Mouse (Mus musculus) limb, embryonic 14.5 days (tissue): ENCODE results near the gene Hnf1b. TPM values are rescaled to one million over a fixed set of nuclear protein-coding genes. Genes with fewer than 3 reads are reported as not detected.

Source experiments
- ATAC-seq: fragments of 200-750 bp; cut with Nextera tagmentation; 2 replicates; pipeline ENCODE4 v1.8.0; 2017; ENCODE audit warnings: low read depth, moderate number of reproducible peaks, moderate TSS enrichment; ENCODE audit not compliant: low FRiP score
- DNase-seq: peaks from one replicate; pipeline ENCODE4 v3.0.0-alpha.2; 2015; ENCODE audit warnings: low spot score
- H3K27ac ChIP-seq: fragments of 300-500 bp; sonication (generic); replicated peaks from 2 replicates; pipeline ENCODE4 v1.5.1; 2014; ENCODE audit warnings: low read depth, mild to moderate bottlenecking, low read length, moderate library complexity, mixed read lengths
- H3K27me3 ChIP-seq: fragments of 300-500 bp; sonication (generic); 2 replicates; pipeline ENCODE4 v1.6.1; 2014; ENCODE audit warnings: low read length, mixed read lengths; ENCODE audit not compliant: control insufficient read depth, insufficient read depth
- H3K36me3 ChIP-seq: fragments of 300-500 bp; sonication (generic); 2 replicates; pipeline ENCODE4 v1.6.1; 2014; ENCODE audit warnings: mild to moderate bottlenecking, low read length, moderate library complexity, mixed read lengths; ENCODE audit not compliant: control insufficient read depth, insufficient read depth
- H3K4me1 ChIP-seq: fragments of 300-500 bp; sonication (generic); 2 replicates; pipeline ENCODE4 v1.6.1; 2014; ENCODE audit warnings: antibody characterized with exemption, low read length, mixed read lengths; ENCODE audit not compliant: control insufficient read depth, insufficient read depth
- H3K4me2 ChIP-seq: fragments of 300-500 bp; sonication (generic); replicated peaks from 2 replicates; pipeline ENCODE4 v1.6.1; 2014; ENCODE audit warnings: low read depth, mild to moderate bottlenecking, low read length, moderate library complexity; ENCODE audit not compliant: severe bottlenecking
- H3K4me3 ChIP-seq: fragments of 300-500 bp; sonication (generic); replicated peaks from 2 replicates; pipeline ENCODE4 v1.5.1; 2014; ENCODE audit warnings: low read length
- H3K9ac ChIP-seq: fragments of 300-500 bp; sonication (generic); 2 replicates; pipeline ENCODE4 v1.6.1; 2014; ENCODE audit warnings: mild to moderate bottlenecking, low read depth, low read length, moderate library complexity; ENCODE audit not compliant: severe bottlenecking
- H3K9me3 ChIP-seq: fragments of 300-500 bp; sonication (generic); 2 replicates; pipeline ENCODE4 v1.6.1; 2016; ENCODE audit warnings: low read length; ENCODE audit not compliant: control insufficient read depth
- POLR2A ChIP-seq: fragments of 200-500 bp; IDR thresholded peaks from 2 replicates; pipeline ENCODE4 v1.8.0; 2012; ENCODE audit warnings: inconsistent platforms, mild to moderate bottlenecking, moderate library complexity, borderline replicate concordance; ENCODE audit not compliant: insufficient read depth, insufficient read length; ENCODE audit errors: extremely low read depth
- whole genome bisulfite sequencing: fragments of 180-500 bp; shearing (Covaris S2); extraction: QIAGEN DNeasy Blood & Tissue Kit; methylation state at CpG from one replicate; pipeline ENCODE4 v1.1.7; 2014; 5-methylcytosine and 5-hydroxymethylcytosine counted together
- polyA plus RNA-seq, 2 experiments: library from polyadenylated mRNA; depleted of rRNA in 1 of 2; stranded (reverse) in 1 of 2; unstranded in 1 of 2; fragments of >200 nt; fragmentation: Nextera tagmentation in 1 of 2; extraction: Ambion mirVana in 1 of 2; gene quantifications; 2 replicates each; pipeline versions ENCODE4 v1.2.1 to v1.2.3; 2012 to 2014

The Hnf1b gene
- polyA plus RNA-seq, 2 experiments: 0.04 TPM; not detected in 1

GRCm38 (mm10) chr11:83941950-83942840 lies 92.3 kb downstream of the Hnf1b start, which contains the start of gene Ddx52:
Ddx52 (plus strand) TSS chr11:83942062.
- no peaks in the 10 kb centered on the region for H3K9me3 ChIP-seq
- peak; percentile 91 for DNase-seq
- peak within 1 kb of the TSS; percentile 76 for H3K27ac ChIP-seq
- H3K4me1 ChIP-seq: peaks cover 6% of the 10 kb centered on the region
- ATAC-seq: peak; percentile 96
- peak within 1 kb of the TSS; percentile 75 for H3K4me2 ChIP-seq
- peaks cover 32% of the 10 kb centered on the region for H3K36me3 ChIP-seq
- 1% methylated on average over 49 of the region's 49 CpGs for WGBS
- TF ChIP-seq POLR2A: peak; percentile 67; the same call in 1 of the 2 replicates
- H3K27me3 ChIP-seq: no peaks in the 10 kb centered on the region
- H3K9ac ChIP-seq: peak within 1 kb of the TSS; percentile 90
- H3K4me3 ChIP-seq: peak within 1 kb of the TSS; percentile 78

Other genes starting within 250 kb of the Hnf1b start
- not detected in 2 replicates for gene Rpl9-ps1, start 204.4 kb upstream of the Hnf1b start, polyA plus RNA-seq (2012; rRNA removed)
- not detected in 2 replicates for gene Rpl9-ps1, start 204.4 kb upstream of the Hnf1b start, polyA plus RNA-seq (2014; fragmentation: Nextera tagmentation; extraction: Ambion mirVana)
- 1.9 and 3.5 TPM in 2 replicates for gene Ccl3, start 200.7 kb upstream of the Hnf1b start, polyA plus RNA-seq (2012; rRNA removed)
- 1.4 and 2.3 TPM in 2 replicates for gene Ccl3, start 200.7 kb upstream of the Hnf1b start, polyA plus RNA-seq (2014; fragmentation: Nextera tagmentation; extraction: Ambion mirVana)
- gene Ccl4, start 187.5 kb upstream of the Hnf1b start, polyA plus RNA-seq (2012; rRNA removed): 0.80 and 0.88 TPM in 2 replicates
- 1.0 and 1.2 TPM in 2 replicates for gene Ccl4, start 187.5 kb upstream of the Hnf1b start, polyA plus RNA-seq (2014; fragmentation: Nextera tagmentation; extraction: Ambion mirVana)
- 1.2 and 1.3 TPM in 2 replicates for gene Wfdc17, start 146.1 kb upstream of the Hnf1b start, polyA plus RNA-seq (2012; rRNA removed)
- gene Wfdc17, start 146.1 kb upstream of the Hnf1b start, polyA plus RNA-seq (2014; fragmentation: Nextera tagmentation; extraction: Ambion mirVana): 3.0 and 3.2 TPM in 2 replicates
- gene Wfdc18, start 141.0 kb upstream of the Hnf1b start, polyA plus RNA-seq (2012; rRNA removed): 0.24 and 0.35 TPM in 2 replicates
- 0.40 and 0.43 TPM in 2 replicates for gene Wfdc18, start 141.0 kb upstream of the Hnf1b start, polyA plus RNA-seq (2014; fragmentation: Nextera tagmentation; extraction: Ambion mirVana)
- 1.3 TPM in 1 of 2 replicates, not detected in the other for gene Wfdc21, start 103.1 kb upstream of the Hnf1b start, polyA plus RNA-seq (2012; rRNA removed)
- gene Wfdc21, start 103.1 kb upstream of the Hnf1b start, polyA plus RNA-seq (2014; fragmentation: Nextera tagmentation; extraction: Ambion mirVana): not detected in 2 replicates
- 22.5 and 27.5 TPM in 2 replicates for gene Heatr6, start 96.4 kb upstream of the Hnf1b start, polyA plus RNA-seq (2012; rRNA removed)
- 26.0 and 29.5 TPM in 2 replicates for gene Heatr6, start 96.4 kb upstream of the Hnf1b start, polyA plus RNA-seq (2014; fragmentation: Nextera tagmentation; extraction: Ambion mirVana)
- 18.1 and 22.8 TPM in 2 replicates for gene Ddx52, start 92.0 kb downstream of the Hnf1b start, polyA plus RNA-seq (2012; rRNA removed)
- gene Ddx52, start 92.0 kb downstream of the Hnf1b start, polyA plus RNA-seq (2014; fragmentation: Nextera tagmentation; extraction: Ambion mirVana): 34.2 and 36.1 TPM in 2 replicates
- 13.0 and 14.4 TPM in 2 replicates for gene Synrg, start 114.4 kb downstream of the Hnf1b start, polyA plus RNA-seq (2012; rRNA removed)
- gene Synrg, start 114.4 kb downstream of the Hnf1b start, polyA plus RNA-seq (2014; fragmentation: Nextera tagmentation; extraction: Ambion mirVana): 9.4 and 10.8 TPM in 2 replicates
- 15.3 and 18.2 TPM in 2 replicates for gene Dusp14, start 219.2 kb downstream of the Hnf1b start, polyA plus RNA-seq (2012; rRNA removed)
- 21.9 and 23.6 TPM in 2 replicates for gene Dusp14, start 219.2 kb downstream of the Hnf1b start, polyA plus RNA-seq (2014; fragmentation: Nextera tagmentation; extraction: Ambion mirVana)